Mouse (Mus musculus) heart, postnatal 0 days (tissue): Measurements from ENCODE around the gene Tcf12.

Source experiments
- CTCF ChIP-seq: IDR thresholded peaks from 2 replicates; pipeline ENCODE4 v1.5.1; 2016; ENCODE audit warnings: antibody characterized with exemption, control low read depth, low read depth
- EP300 ChIP-seq: IDR thresholded peaks from 2 replicates; pipeline ENCODE4 v1.6.1; 2016; ENCODE audit warnings: antibody characterized with exemption, low read depth

DNA sequence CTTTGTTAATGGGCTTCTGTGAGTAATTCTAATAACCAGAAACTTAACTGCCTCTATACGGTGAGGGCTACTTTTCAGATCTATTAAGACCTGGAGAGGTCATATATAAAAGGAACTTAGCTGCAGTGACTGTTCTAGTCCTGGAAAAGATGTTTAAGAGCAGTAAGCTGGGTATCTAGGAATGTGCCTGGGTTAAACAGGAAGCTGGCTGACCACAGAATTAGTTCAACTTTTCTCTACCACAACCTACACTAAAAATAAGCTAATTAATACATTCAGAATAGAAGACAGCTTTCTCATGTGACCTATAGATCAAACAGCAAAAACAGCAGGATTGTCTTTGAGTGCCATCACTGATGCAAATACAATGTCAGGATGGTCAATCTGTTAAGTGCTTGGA, 98.1 kb downstream of the Tcf12 start:
- TF ChIP-seq CTCF (no peak), EP300 (no peak)
